Mouse (Mus musculus) telencephalon, adult 2 months (tissue): ENCODE measurements around the gene Myo1e.

Experiments
- DNase-seq: peaks from one replicate; pipeline ENCODE4 v3.0.0-alpha.2; 2011; ENCODE audit warnings: low read depth, low spot score

The Myo1e gene

DNA sequence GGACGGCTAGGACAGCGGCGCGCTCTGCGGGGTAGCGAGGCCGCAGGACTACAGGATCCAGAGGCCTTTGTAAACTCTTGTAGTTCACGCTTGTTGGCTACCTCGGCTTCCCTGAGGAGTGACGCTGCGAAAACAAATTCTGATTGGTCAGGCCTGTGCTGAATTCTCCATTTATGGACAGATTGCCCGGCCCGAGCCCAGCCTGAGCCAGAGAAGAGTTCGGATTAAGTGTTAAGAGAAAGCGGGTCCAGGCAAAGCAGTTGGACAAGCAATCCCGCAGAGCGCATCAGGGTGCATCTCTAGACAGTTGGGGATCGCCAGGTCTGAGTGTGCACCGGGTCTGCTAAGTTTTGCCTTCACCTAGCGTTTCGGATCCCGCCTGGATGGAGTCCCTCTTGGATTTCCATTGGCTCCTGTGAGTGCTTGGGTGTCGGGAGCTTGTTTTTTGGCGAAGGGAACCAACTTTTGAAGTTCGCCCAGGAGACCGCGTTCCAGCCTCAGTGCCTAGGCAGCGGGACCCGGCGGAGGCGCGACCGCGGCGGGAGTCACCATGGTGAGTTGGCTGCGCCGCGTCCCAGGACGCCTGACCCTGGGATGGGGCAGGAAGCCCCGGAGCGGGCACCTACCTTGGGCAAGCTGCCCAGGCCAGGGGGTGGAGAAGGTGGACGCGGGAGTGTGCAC lies at the start of gene Myo1e:
Gene Myo1e (plus strand): TSS at position 200 of the 681 bp plus-strand sequence.
- DNase-seq: peak; percentile 94

- no peak for DNase-seq
Measured at GRCm38 (mm10) chr9:70160071-70160470, 47.1 kb upstream of the Myo1e start.

DNA sequence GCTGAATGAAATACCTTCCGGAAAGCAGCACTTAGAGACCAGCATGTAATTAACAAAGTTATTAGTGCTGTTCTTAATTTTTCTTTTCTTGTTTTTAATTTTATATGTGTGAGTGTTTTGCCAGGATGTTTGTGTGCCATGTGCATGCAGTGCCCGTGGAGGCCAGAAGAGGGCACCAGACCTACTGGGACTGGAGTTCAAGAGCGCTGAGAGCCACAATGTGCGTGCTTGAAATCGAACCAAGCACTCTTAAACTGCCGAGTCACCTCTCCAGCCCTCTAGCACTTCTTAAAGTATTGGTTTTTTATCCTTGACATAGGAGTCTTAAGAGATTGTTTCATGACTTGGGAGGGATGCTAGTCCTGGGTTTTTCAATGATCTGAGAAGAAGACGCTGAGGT lies 38.2 kb upstream of the Myo1e start:
- no peak for DNase-seq

GRCm38 (mm10) chr9:70174291-70174848 lies 32.8 kb upstream of the Myo1e start:
- DNase-seq: no peak

GRCm38 (mm10) chr9:70174896-70175295 lies 32.3 kb upstream of the Myo1e start:
- no peak for DNase-seq

- no peak for DNase-seq
Measured at GRCm38 (mm10) chr9:70176291-70176690, 30.9 kb upstream of the Myo1e start.

DNA sequence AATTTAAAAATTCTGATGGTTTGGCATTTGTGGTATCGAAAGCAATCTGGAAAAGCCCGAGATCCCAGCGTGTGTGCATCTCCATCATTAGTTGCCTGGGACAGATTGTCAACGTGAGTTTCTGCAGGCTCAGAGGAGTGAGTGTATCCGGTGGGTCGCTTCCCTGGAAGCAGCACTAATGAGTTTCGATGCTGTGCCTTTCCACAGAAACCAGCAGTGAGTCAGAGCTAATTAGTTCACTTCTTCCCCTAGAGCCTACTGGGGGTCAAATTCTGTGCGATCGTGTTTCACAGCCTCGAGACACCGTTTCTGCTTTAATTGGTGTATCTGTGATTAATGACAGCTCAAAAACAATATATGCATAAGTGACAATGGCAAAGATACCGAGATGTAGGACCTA lies 25.4 kb upstream of the Myo1e start:
- no peak for DNase-seq

GRCm38 (mm10) chr9:70182639-70183038 lies 24.5 kb upstream of the Myo1e start:
- DNase-seq: no peak

GRCm38 (mm10) chr9:70192336-70192735 lies 14.8 kb upstream of the Myo1e start:
- no peak for DNase-seq

GRCm38 (mm10) chr9:70194622-70195021 lies 12.5 kb upstream of the Myo1e start:
- DNase-seq: no peak

DNA sequence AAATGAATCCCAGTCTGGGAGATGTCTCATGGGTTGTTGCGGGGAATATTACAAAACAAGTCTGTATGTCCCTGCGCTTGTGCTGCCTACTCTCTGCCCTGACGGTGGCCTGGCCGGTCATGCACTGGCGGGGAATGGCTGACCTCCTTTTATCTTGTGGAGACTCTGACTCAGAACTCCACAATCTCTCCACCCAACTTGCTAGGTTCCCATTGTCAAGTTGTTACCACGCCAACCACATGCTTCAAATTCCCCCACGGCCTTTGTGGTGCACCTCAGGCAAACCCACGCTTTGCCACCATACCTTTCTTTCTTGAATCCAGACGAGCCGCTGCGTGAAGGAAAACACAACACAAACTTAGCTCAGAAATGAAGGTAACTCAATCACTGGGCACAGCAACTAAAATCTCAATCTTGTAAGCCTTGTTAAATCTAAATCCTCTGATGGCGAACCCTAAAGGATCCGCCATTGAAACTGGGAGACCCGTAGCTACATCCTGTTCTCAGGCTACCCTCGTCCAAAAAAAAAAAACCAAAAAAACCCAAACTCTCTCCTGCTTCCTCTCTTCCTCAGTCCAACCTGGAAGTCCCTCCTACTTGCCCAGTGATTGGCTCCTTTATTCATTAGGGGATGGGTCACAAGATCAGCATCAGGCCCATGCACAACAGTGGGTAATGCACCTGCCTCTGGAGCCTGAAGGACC lies 10.0 kb upstream of the Myo1e start:
- DNase-seq: no peak

GRCm38 (mm10) chr9:70197992-70198391 lies 9.2 kb upstream of the Myo1e start:
- no peak for DNase-seq

DNA sequence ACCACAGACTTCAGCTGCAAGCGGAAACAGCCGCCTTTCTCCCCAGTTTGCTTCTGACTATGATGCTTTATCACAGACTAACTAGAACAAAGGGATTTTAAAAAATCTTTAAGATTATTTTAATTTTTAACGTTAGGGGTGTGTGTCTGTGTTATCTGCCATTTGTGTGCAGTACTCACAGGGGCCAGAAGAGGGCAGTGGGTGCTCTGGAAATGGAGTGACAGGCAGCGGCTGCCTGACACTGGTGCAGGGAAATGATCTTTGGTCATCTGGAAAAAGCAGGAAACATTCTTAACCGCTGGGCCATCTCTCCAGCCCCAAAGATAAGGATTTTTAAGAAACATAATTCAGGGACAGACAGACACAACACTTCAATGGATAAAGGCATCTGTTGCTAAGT lies 4.4 kb upstream of the Myo1e start:
- no peak for DNase-seq

- no peak for DNase-seq
Measured at GRCm38 (mm10) chr9:70203267-70204076, 3.7 kb upstream of the Myo1e start.

DNA sequence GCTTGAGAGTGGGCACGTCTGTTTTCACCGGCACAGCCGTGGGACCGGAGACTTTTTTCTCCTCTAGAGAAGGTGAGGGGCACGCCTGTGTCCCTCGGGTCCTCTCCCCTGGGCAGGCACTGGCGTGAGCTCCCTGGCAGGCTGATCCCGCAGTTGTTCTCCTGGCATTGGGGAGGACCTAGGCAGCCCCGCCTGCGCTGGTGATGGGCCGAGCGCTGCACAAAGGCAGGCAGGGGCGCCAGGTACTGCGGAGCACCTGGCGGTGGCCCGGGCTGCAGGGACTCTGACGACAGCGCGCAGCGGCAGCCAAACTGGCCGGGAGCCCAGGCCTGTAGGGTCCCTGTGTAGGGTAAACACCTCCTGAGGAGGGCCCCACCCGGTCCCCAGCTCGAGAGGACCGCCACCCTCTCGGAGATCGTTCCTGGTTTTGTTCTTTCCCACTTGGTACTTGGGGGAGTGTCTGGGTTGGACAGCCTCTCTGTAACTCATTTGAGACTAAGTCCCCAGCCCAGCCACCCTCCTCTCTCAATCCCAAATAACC lies 901 bp downstream of the Myo1e start:
- DNase-seq: no peak

- no peak for DNase-seq
Measured at GRCm38 (mm10) chr9:70208751-70209150, 1.6 kb downstream of the Myo1e start.

- DNase-seq: no peak
Measured at GRCm38 (mm10) chr9:70209296-70210049, 2.3 kb downstream of the Myo1e start.

DNA sequence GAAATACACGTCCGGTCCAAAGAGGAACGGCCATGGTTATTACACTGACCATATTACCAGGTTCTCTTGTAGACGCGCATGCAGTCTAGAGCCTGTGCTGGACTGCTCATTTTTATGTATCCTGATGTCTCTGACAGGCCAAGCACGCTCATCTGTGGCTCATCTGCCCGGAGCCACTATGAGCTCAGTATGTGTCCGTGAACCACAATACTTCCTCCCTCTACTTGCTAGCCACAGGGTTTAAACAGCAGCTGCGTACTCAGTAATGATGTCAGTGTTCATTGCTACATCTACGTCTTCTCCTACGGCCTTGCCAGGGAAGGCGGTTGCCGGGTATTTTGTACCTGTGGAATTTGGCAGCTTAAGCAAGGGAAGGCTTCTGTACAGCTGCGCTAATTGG lies 4.5 kb downstream of the Myo1e start:
- no peak for DNase-seq

- DNase-seq: no peak
Measured at GRCm38 (mm10) chr9:70216517-70216916, 9.4 kb downstream of the Myo1e start.

DNA sequence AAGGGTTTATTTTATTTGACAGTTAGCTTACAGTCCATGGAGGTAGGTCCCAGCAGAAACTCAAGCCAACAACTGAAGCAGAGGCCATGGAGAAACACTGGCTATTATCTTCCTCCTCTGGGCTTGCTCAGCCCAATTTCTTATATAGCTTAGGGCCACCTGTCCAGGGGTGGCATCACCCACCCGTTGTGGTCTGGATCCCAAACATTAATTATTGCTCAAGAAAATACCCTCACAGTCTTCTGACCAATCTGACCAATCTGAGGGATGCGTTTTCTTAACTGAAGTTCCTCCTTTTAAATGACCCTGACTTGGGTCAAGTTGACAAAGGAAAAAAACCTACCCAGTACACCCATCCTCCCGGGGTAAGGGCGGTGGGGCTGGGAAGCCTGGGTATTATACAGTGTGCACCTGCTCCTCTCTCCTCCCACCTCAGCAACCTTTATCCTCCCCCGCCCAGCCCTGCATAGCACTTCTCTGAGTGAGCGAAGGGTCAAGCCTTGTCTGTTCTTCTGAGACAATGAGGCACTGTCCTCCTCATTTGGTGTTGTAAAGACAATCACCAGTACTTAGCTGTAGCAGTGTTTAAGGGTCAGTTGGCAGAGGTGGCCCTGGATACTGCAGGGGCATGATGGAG lies 12.3 kb downstream of the Myo1e start:
- no peak for DNase-seq
